Mouse (Mus musculus) MEL (cell line): Measurements from ENCODE around the gene Pla2g6. TPM values are rescaled to one million over a fixed set of nuclear protein-coding genes. Genes with fewer than 3 reads are reported as not detected.

Source experiments
- DNase-seq: peaks from one replicate; pipeline ENCODE4 v3.0.0; 2011; ENCODE audit warnings: low read depth, low spot score
- H3K27ac ChIP-seq: 2 replicates; pipeline ENCODE4 v1.5.1; 2012; ENCODE audit warnings: low read depth, mild to moderate bottlenecking, control low read depth, low read length, moderate library complexity; ENCODE audit not compliant: control insufficient read depth
- H3K27me3 ChIP-seq, 2 experiments: fragments of 150-350 bp in 1 of 2; sonication (generic) in 1 of 2; 2 replicates each; pipeline ENCODE4 v1.6.1; 2012; ENCODE audit warnings: low read length in 2 of 2, mild to moderate bottlenecking in 2 of 2, improper control_type of control experiment in 1 of 2, moderate library complexity in 1 of 2; ENCODE audit not compliant: insufficient read depth in 2 of 2, control insufficient read depth in 1 of 2
- H3K36me3 ChIP-seq, 2 experiments: 2 replicates each; pipeline ENCODE4 v1.6.1; 2012 to 2014; ENCODE audit warnings: low read length in 2 of 2, improper control_type of control experiment in 1 of 2, inconsistent platforms in 1 of 2, mild to moderate bottlenecking in 1 of 2; ENCODE audit not compliant: insufficient read depth in 2 of 2, control insufficient read depth in 1 of 2
- H3K4me1 ChIP-seq, 2 experiments: fragments of 150-350 bp in 1 of 2; sonication (generic) in 1 of 2; 2 replicates each; pipeline ENCODE4 v1.6.1; 2012; ENCODE audit warnings: low read length in 2 of 2, improper control_type of control experiment in 1 of 2, mild to moderate bottlenecking in 1 of 2; ENCODE audit not compliant: insufficient read depth in 2 of 2, control insufficient read depth in 1 of 2
- H3K4me3 ChIP-seq, 2 experiments: fragments of 150-350 bp in 1 of 2; sonication (generic) in 1 of 2; 2 replicates each; pipeline ENCODE4 v1.5.1; 2012; ENCODE audit warnings: low read depth in 2 of 2, low read length in 2 of 2, mild to moderate bottlenecking in 2 of 2, moderate library complexity in 2 of 2, control low read depth in 1 of 2, improper control_type of control experiment in 1 of 2; ENCODE audit not compliant: control insufficient read depth in 1 of 2, insufficient read depth in 1 of 2
- H3K79me2 ChIP-seq: 2 replicates; pipeline ENCODE4 v1.6.1; 2012; ENCODE audit warnings: mild to moderate bottlenecking, low read length, moderate library complexity; ENCODE audit not compliant: control insufficient read depth, poor library complexity, insufficient read depth
- H3K9ac ChIP-seq: 2 replicates; pipeline ENCODE4 v1.6.1; 2012; ENCODE audit warnings: low read depth, mild to moderate bottlenecking, control low read depth, low read length, moderate library complexity; ENCODE audit not compliant: control insufficient read depth, poor library complexity, severe bottlenecking
- H3K9me3 ChIP-seq: fragments of 150-350 bp; sonication (generic); replicated peaks from 2 replicates; pipeline ENCODE4 v1.6.1; 2012; ENCODE audit warnings: mild to moderate bottlenecking, low read length, improper control_type of control experiment, moderate library complexity; ENCODE audit not compliant: insufficient read depth
- CHD1 ChIP-seq: IDR thresholded peaks from 2 replicates; pipeline ENCODE4 v1.6.1; 2012; ENCODE audit warnings: low read depth, mild to moderate bottlenecking, inconsistent platforms, low read length, improper control_type of control experiment
- CHD2 ChIP-seq: IDR thresholded peaks from 2 replicates; pipeline ENCODE4 v1.6.1; 2011; ENCODE audit warnings: low read length, improper control_type of control experiment
- CTCF ChIP-seq, 3 experiments: IDR thresholded peaks in 2 of 3; conservative IDR thresholded peaks in 1 of 3; 2 replicates each; pipeline ENCODE4 v1.5.1; 2011 to 2012; ENCODE audit warnings: low read length in 3 of 3, low read depth in 2 of 3, mild to moderate bottlenecking in 2 of 3, improper control_type of control experiment in 1 of 3, inconsistent platforms in 1 of 3, mixed read lengths in 1 of 3, moderate library complexity in 1 of 3; ENCODE audit not compliant: control insufficient read depth in 1 of 3, insufficient read depth in 1 of 3, poor library complexity in 1 of 3, severe bottlenecking in 1 of 3
- E2F4 ChIP-seq: IDR thresholded peaks from 2 replicates; pipeline ENCODE4 v1.6.1; 2011; ENCODE audit warnings: low read depth, low read length, improper control_type of control experiment, borderline replicate concordance
- GABPA ChIP-seq: IDR thresholded peaks from 2 replicates; pipeline ENCODE4 v1.6.1; 2012; ENCODE audit warnings: low read depth, mild to moderate bottlenecking, inconsistent platforms, low read length, improper control_type of control experiment, moderate library complexity
- MAFK ChIP-seq: IDR thresholded peaks from 2 replicates; pipeline ENCODE4 v1.6.1; 2011; ENCODE audit warnings: low read depth, mild to moderate bottlenecking, low read length, improper control_type of control experiment, borderline replicate concordance
- MAZ ChIP-seq: IDR thresholded peaks from 2 replicates; pipeline ENCODE4 v1.6.1; 2012; ENCODE audit warnings: low read depth, mild to moderate bottlenecking, inconsistent platforms, low read length, improper control_type of control experiment
- MXI1 ChIP-seq: IDR thresholded peaks from 2 replicates; pipeline ENCODE4 v1.6.1; 2011; ENCODE audit warnings: mild to moderate bottlenecking, low read depth, low read length, improper control_type of control experiment
- MYB ChIP-seq: IDR thresholded peaks from 2 replicates; pipeline ENCODE4 v1.6.1; 2011; ENCODE audit warnings: mild to moderate bottlenecking, low read depth, low read length, improper control_type of control experiment
- MYC ChIP-seq: IDR thresholded peaks from 2 replicates; pipeline ENCODE4 v1.6.1; 2011; ENCODE audit warnings: low read depth, mild to moderate bottlenecking, low read length, improper control_type of control experiment, moderate library complexity
- NELFE ChIP-seq: IDR thresholded peaks from 2 replicates; pipeline ENCODE4 v1.6.1; 2011; ENCODE audit warnings: low read depth, low read length, improper control_type of control experiment
- RAD21 ChIP-seq: IDR thresholded peaks from 2 replicates; pipeline ENCODE4 v1.6.1; 2011; ENCODE audit warnings: mild to moderate bottlenecking, low read depth, low read length, improper control_type of control experiment
- RCOR1 ChIP-seq: IDR thresholded peaks from 2 replicates; pipeline ENCODE4 v1.6.1; 2012; ENCODE audit warnings: low read depth, mild to moderate bottlenecking, inconsistent platforms, low read length, improper control_type of control experiment
- SMC3 ChIP-seq: IDR thresholded peaks from 2 replicates; pipeline ENCODE4 v1.6.1; 2011; ENCODE audit warnings: low read depth, low read length, improper control_type of control experiment
- TAL1 ChIP-seq: IDR thresholded peaks from 2 replicates; pipeline ENCODE4 v1.6.1; 2012; ENCODE audit warnings: mild to moderate bottlenecking, inconsistent platforms, low read length, moderate library complexity, mixed read lengths
- TBP ChIP-seq: IDR thresholded peaks from 2 replicates; pipeline ENCODE4 v1.8.0; 2011; ENCODE audit warnings: low read depth, low read length, improper control_type of control experiment
- TCF12 ChIP-seq: IDR thresholded peaks from 2 replicates; pipeline ENCODE4 v1.6.1; 2014; ENCODE audit warnings: low read depth, mild to moderate bottlenecking, inconsistent platforms, low read length, improper control_type of control experiment, moderate library complexity
- ZKSCAN1 ChIP-seq: IDR thresholded peaks from 2 replicates; pipeline ENCODE4 v1.6.1; 2012; ENCODE audit warnings: low read depth, mild to moderate bottlenecking, inconsistent platforms, low read length, improper control_type of control experiment, moderate library complexity
- polyA plus RNA-seq, 2 experiments: library from polyadenylated mRNA; stranded (reverse) in 1 of 2; unstranded in 1 of 2; fragments of >175 nt in 1 of 2; fragments of >200 nt in 1 of 2; gene quantifications; 2 replicates each; pipeline versions ENCODE4 v1.2.1 to v1.2.4; 2012; ENCODE audit warnings: low replicate concordance in 2 of 2, low read depth in 1 of 2; ENCODE audit not compliant: insufficient read length in 2 of 2, insufficient read depth in 1 of 2, missing spikeins in 1 of 2
- total RNA-seq: library from RNA; depleted of rRNA; stranded (reverse); fragments of 300-350 nt; gene quantifications from 2 replicates; pipeline ENCODE4 v1.2.3, GENCODE M21; 2012

Gene Pla2g6
- total and polyA plus RNA-seq, 3 experiments: 11.8 to 24.7 TPM; not detected in 1

GRCm38 (mm10) chr15:79370281-79370843, 42.2 kb upstream of the Pla2g6 start:
- Histone ChIP-seq H3K9ac (no peak overlapping the region), H3K9me3 (no peaks in the 10 kb centered on the region), H3K4me3 (no peak overlapping the region), H3K27me3 (no peaks in the 10 kb centered on the region), H3K27ac (no peak overlapping the region), H3K36me3 (no peaks in the 10 kb centered on the region), H3K79me2 (no peaks in the 10 kb centered on the region), H3K4me1 (no peaks in the 10 kb centered on the region)
- TF ChIP-seq TCF12 (no peak), RCOR1 (no peak), SMC3 (no peak), GABPA (no peak), CTCF (IDR thresholded peaks at IDR 0.05 in 2 of 3, conservative IDR thresholded peaks at IDR 0.05 in 1 of 3; ENCODE audit: control insufficient read depth in 1 of 3, insufficient read depth in 1 of 3, low read depth in 2 of 3, low read length in 3 of 3, poor library complexity in 1 of 3, severe bottlenecking in 1 of 3) (no peak), ZKSCAN1 (no peak), MXI1 (no peak), CHD1 (no peak), NELFE (no peak), RAD21 (no peak), CHD2 (no peak), MYC (no peak), MAFK (no peak), E2F4 (no peak), MYB (no peak), TAL1 (no peak), MAZ (no peak)
- DNase-seq: no peak

DNA sequence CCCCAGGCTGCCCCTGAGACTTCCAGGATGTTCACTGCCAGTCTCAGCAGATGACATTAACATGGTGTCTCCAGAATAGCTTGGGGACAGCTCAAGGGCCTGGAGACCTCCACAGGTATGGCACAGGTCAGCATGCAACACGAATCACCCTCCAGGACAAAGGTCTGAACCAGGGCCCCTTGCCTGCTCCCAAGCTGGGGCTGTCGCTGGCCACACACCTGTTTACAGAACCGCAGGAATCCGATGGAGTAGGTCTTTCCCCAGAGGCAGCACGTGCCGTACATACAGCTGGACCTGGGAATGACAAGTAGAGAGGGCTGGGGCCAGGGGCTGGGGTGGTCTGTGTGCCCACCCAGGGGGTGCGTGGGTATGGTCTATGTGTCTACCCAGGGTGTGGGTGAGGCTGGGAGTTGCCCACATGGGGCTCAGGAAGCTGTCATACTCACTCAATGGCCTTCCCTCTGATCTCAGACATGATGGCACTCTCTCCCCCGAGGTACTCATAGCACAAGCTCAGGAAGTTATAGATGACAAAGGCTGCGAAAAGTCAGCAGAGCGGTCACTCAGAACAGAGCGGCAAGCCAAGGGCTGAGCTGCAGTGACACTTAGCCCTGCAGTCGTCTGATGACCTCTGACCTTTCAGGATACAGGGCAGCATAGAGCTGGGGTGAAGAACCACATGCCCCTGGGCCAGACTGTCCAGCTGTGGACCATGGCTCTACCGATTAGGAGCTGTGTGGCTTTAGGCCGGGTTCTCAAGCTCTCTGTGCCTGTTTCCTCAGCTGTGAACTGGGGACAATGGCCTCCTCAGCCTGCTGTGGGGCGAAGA, 41.5 kb upstream of the Pla2g6 start:
- no peak for TF ChIP-seq TBP
- Histone ChIP-seq H3K36me3 (no peaks in the 10 kb centered on the region), H3K4me3 (no peak overlapping the region), H3K9me3 (no peaks in the 10 kb centered on the region), H3K79me2 (no peaks in the 10 kb centered on the region), H3K27ac (no peak overlapping the region), H3K9ac (no peak overlapping the region), H3K4me1 (no peaks in the 10 kb centered on the region), H3K27me3 (no peaks in the 10 kb centered on the region)
- DNase-seq: no peak
